Mouse (Mus musculus) liver, postnatal 0 days (tissue): ENCODE data around the gene Mslnl. TPM values are rescaled to one million over a fixed set of nuclear protein-coding genes. Genes with fewer than 3 reads are reported as not detected.

Experiments
- ATAC-seq: fragments of 200-750 bp; cut with Nextera tagmentation; 2 replicates; pipeline ENCODE4 v1.8.0; 2017; ENCODE audit warnings: mild to moderate bottlenecking, moderate library complexity
- DNase-seq: peaks from one replicate; pipeline ENCODE4 v3.0.0-alpha.2; 2016
- H3K27ac ChIP-seq: fragments of 300-500 bp; sonication (generic); 2 replicates; pipeline ENCODE4 v1.5.1; 2014; ENCODE audit warnings: antibody characterized with exemption, moderate library complexity, mild to moderate bottlenecking, low read depth
- H3K27me3 ChIP-seq: fragments of 300-500 bp; sonication (generic); 2 replicates; pipeline ENCODE4 v1.6.1; 2014; ENCODE audit warnings: low read length, control low read depth, mixed read lengths; ENCODE audit not compliant: insufficient read depth
- H3K36me3 ChIP-seq: fragments of 300-500 bp; sonication (generic); replicated peaks from 2 replicates; pipeline ENCODE4 v1.6.1; 2014; ENCODE audit warnings: mild to moderate bottlenecking, control low read depth, low read length, moderate library complexity, mixed read lengths; ENCODE audit not compliant: insufficient read depth
- H3K4me1 ChIP-seq: fragments of 300-500 bp; sonication (generic); 2 replicates; pipeline ENCODE4 v1.6.1; 2014; ENCODE audit warnings: antibody characterized with exemption, mild to moderate bottlenecking, control low read depth; ENCODE audit not compliant: insufficient read depth
- H3K4me2 ChIP-seq: fragments of 300-500 bp; sonication (generic); 2 replicates; pipeline ENCODE4 v1.6.1; 2014; ENCODE audit warnings: low read depth, mild to moderate bottlenecking, low read length, moderate library complexity, mixed read lengths
- H3K4me3 ChIP-seq: fragments of 300-500 bp; sonication (generic); 2 replicates; pipeline ENCODE4 v1.5.1; 2014; ENCODE audit warnings: low read depth, low read length
- H3K9ac ChIP-seq: fragments of 300-500 bp; sonication (generic); replicated peaks from 2 replicates; pipeline ENCODE4 v1.6.1; 2014; ENCODE audit warnings: mild to moderate bottlenecking, moderate library complexity
- H3K9me3 ChIP-seq: fragments of 300-500 bp; sonication (generic); 2 replicates; pipeline ENCODE4 v1.6.1; 2016; ENCODE audit warnings: mild to moderate bottlenecking, control low read depth, low read length, mixed read lengths
- CTCF ChIP-seq: sonication (generic); IDR thresholded peaks from 2 replicates; pipeline ENCODE4 v1.5.1; 2016; ENCODE audit warnings: antibody characterized with exemption, low read depth
- EP300 ChIP-seq: IDR thresholded peaks from 2 replicates; pipeline ENCODE4 v1.6.1; 2016; ENCODE audit warnings: antibody characterized with exemption, low read depth, mild to moderate bottlenecking
- WGBS: fragments of 180-500 bp; shearing (Covaris S2); extraction: QIAGEN DNeasy Blood & Tissue Kit; methylation state at CpG from one replicate; pipeline ENCODE4 v1.1.7; 2014; ENCODE audit not compliant: insufficient replicate concordance; 5-methylcytosine and 5-hydroxymethylcytosine counted together
- polyA plus RNA-seq: library from polyadenylated mRNA; unstranded; fragments of >200 nt; fragmentation: Nextera tagmentation; extraction: Ambion mirVana; gene quantifications from 2 replicates; pipeline ENCODE4 v1.2.1, GENCODE M21; 2015

Mslnl gene
- polyA plus RNA-seq, 1 experiment from 2014 or later, result not detected

GRCm38 (mm10) chr17:25754241-25754640 is 18.4 kb downstream of the Mslnl start, which contains the start of gene Msln:
Gene Msln (minus strand): TSS chr17:25754378.
- Histone ChIP-seq H3K9me3 (no peaks in the 10 kb centered on the region), H3K27ac (no peak within 1 kb of the TSS), H3K9ac (no peak within 1 kb of the TSS), H3K4me3 (no peak within 1 kb of the TSS), H3K4me1 (no peaks in the 10 kb centered on the region), H3K36me3 (no peaks in the 10 kb centered on the region), H3K4me2 (no peak within 1 kb of the TSS), H3K27me3 (0 out of 2 replicates have a peak, but pooled peaks cover 3% of the 10 kb centered on the region)
- TF ChIP-seq EP300, result no peak
- TF ChIP-seq CTCF, result no peak
- ATAC-seq (no peak), DNase-seq (no peak)
- WGBS, result 79% methylated on average over 9 of the region's 9 CpGs

GRCm38 (mm10) chr17:25755086-25755485 is 19.2 kb downstream of the Mslnl start:
- Histone ChIP-seq H3K4me3 (no peak overlapping the region), H3K27me3 (0 out of 2 replicates have a peak, but pooled peaks cover 3% of the 10 kb centered on the region), H3K9ac (no peak overlapping the region), H3K36me3 (no peaks in the 10 kb centered on the region), H3K27ac (no peak overlapping the region), H3K9me3 (no peaks in the 10 kb centered on the region), H3K4me1 (no peaks in the 10 kb centered on the region), H3K4me2 (no peak overlapping the region)
- WGBS, result 72% methylated on average over 4 of the region's 4 CpGs
- TF ChIP-seq CTCF, result no peak
- no peak for TF ChIP-seq EP300
- no peak for DNase-seq
- no peak for ATAC-seq

- TF ChIP-seq CTCF (no peak), EP300 (no peak)
- H3K4me1 ChIP-seq, result no peaks in the 10 kb centered on the region
- no peak overlapping the region for H3K4me2 ChIP-seq
- DNase-seq (no peak), ATAC-seq (0 out of 2 replicates have a peak, but pooled peaks have one; percentile 15)
- H3K9ac ChIP-seq, result no peak overlapping the region
- H3K4me3 ChIP-seq, result no peak overlapping the region
- H3K9me3 ChIP-seq, result no peaks in the 10 kb centered on the region
- H3K36me3 ChIP-seq, result no peaks in the 10 kb centered on the region
- H3K27ac ChIP-seq, result no peak overlapping the region
- 0 out of 2 replicates have a peak, but pooled peaks cover 3% of the 10 kb centered on the region for H3K27me3 ChIP-seq
- 39% methylated on average over 4 of the region's 4 CpGs for WGBS
These were observed 20.0 kb downstream of the Mslnl start for GRCm38 (mm10) chr17:25755627-25756377.

GRCm38 (mm10) chr17:25756378-25757242 is 20.8 kb downstream of the Mslnl start:
- WGBS, result 69% methylated on average over 9 of the region's 9 CpGs
- 0 out of 2 replicates have a peak, but pooled peaks cover 3% of the 10 kb centered on the region for H3K27me3 ChIP-seq
- peak; percentile 7; the same call in 1 of the 2 replicates for ATAC-seq

GRCm38 (mm10) chr17:25757691-25758090 is 21.8 kb downstream of the Mslnl start:
- Histone ChIP-seq H3K9ac (no peak overlapping the region), H3K4me1 (no peaks in the 10 kb centered on the region), H3K4me2 (no peak overlapping the region), H3K27ac (no peak overlapping the region), H3K9me3 (no peaks in the 10 kb centered on the region), H3K4me3 (no peak overlapping the region), H3K27me3 (0 out of 2 replicates have a peak, but pooled peaks cover 3% of the 10 kb centered on the region), H3K36me3 (no peaks in the 10 kb centered on the region)
- WGBS, result 55% methylated on average over 3 of the region's 3 CpGs
- ATAC-seq (no peak), DNase-seq (no peak)
- TF ChIP-seq CTCF (no peak), EP300 (no peak)

More at GRCm38 (mm10) chr17:25756378-25757242, 20.8 kb downstream of the Mslnl start:
- Histone ChIP-seq H3K4me2 (no peak overlapping the region), H3K4me1 (no peaks in the 10 kb centered on the region), H3K36me3 (no peaks in the 10 kb centered on the region), H3K4me3 (no peak overlapping the region), H3K27ac (no peak overlapping the region), H3K9me3 (no peaks in the 10 kb centered on the region), H3K9ac (no peak overlapping the region)
- TF ChIP-seq EP300 (no peak), CTCF (no peak)
- no peak for DNase-seq

GRCm38 (mm10) chr17:25760148-25760547 is 24.3 kb downstream of the Mslnl start:
- no peak overlapping the region for H3K4me3 ChIP-seq
- no peak overlapping the region for H3K4me2 ChIP-seq
- H3K36me3 ChIP-seq, result no peaks in the 10 kb centered on the region
- no peaks in the 10 kb centered on the region for H3K9me3 ChIP-seq
- no peak for DNase-seq
- ATAC-seq, result no peak
- no peak for TF ChIP-seq CTCF
- no peak for TF ChIP-seq EP300
- H3K27ac ChIP-seq, result no peak overlapping the region
- WGBS, result 61% methylated on average over 8 of the region's 8 CpGs
- 0 out of 2 replicates have a peak, but pooled peaks cover 3% of the 10 kb centered on the region for H3K27me3 ChIP-seq
- no peaks in the 10 kb centered on the region for H3K4me1 ChIP-seq
- no peak overlapping the region for H3K9ac ChIP-seq
